ENCODE assay signal across 25 mouse cellular contexts in genomic region chr11:86668169-86668568, GRCm38 (mm10). TPM values are rescaled to one million over a fixed set of nuclear protein-coding genes. Genes with fewer than 3 reads are reported as not detected.
A peak's percentile ranks its signal among the peaks of the same experiment; 100 is the strongest.
DNase-seq lines count a peak whose midpoint lies in the region; ATAC-seq and TF ChIP-seq lines count a peak whose summit lies in the region.
"Had no signal": no experiment of that assay in that cellular context is flagged by ENCODE, and none has a peak within 500 bp of the region (broad histone marks: within the 10 kb centered on the region; RNA-seq: fewer than 3 reads in every experiment).

No protein-coding gene starts in this region.

- WGBS in liver, embryonic 13.5 days (ENCODE audit: insufficient replicate concordance), result 58% methylated on average over 3 of the region's 3 CpGs
- WGBS in liver, embryonic 16.5 days (ENCODE audit: insufficient replicate concordance), result 51% methylated on average over 3 of the region's 3 CpGs
- 93% methylated on average over 3 of the region's 3 CpGs for WGBS in forebrain, embryonic 15.5 days

- H3K4me2 ChIP-seq in liver, embryonic 13.5 days, result peak overlapping the region; percentile 47
- no peak overlapping the region for H3K4me2 ChIP-seq in liver, embryonic 16.5 days (ENCODE audit: low read depth, low read length)
- H3K4me2 ChIP-seq in forebrain, embryonic 15.5 days (replicated peaks), result no peak overlapping the region
- H3K4me2 ChIP-seq: embryonic facial prominence, embryonic 12.5 days; embryonic facial prominence, embryonic 15.5 days; forebrain, embryonic 12.5 days; heart, embryonic 13.5 days; hindbrain, embryonic 12.5 days; hindbrain, embryonic 15.5 days had no signal

- no peak for ATAC-seq in G1E (ENCODE audit: extremely low read depth, insufficient number of reproducible peaks, low FRiP score, poor library complexity, severe bottlenecking)
- ATAC-seq in liver, embryonic 13.5 days (ENCODE audit: low read depth), result no peak
- no peak for ATAC-seq in liver, embryonic 16.5 days (ENCODE audit: low read depth)
- ATAC-seq in forebrain, embryonic 15.5 days (replicated peaks), result no peak
- ATAC-seq: activated CD4-positive, CD25-positive, alpha-beta regulatory T cell, adult 4 months; forebrain, embryonic 16.5 days had no signal

- intact Hi-C loops in gastrocnemius, adult 2 months (cut with DNase I), result no loop called here
- intact Hi-C loops in gastrocnemius, postnatal 14 days (cut with DNase I; ENCODE audit: low total_unique reads), result no loop called here

- peaks cover 46% of the 10 kb centered on the region for H3K36me3 ChIP-seq in G1E (replicated peaks)
- peaks cover 18% of the 10 kb centered on the region for H3K36me3 ChIP-seq in liver, embryonic 13.5 days
- no peaks in the 10 kb centered on the region for H3K36me3 ChIP-seq in liver, embryonic 16.5 days (ENCODE audit: control insufficient read depth, insufficient read depth)
- peaks cover 17% of the 10 kb centered on the region for H3K36me3 ChIP-seq in forebrain, embryonic 15.5 days

- peak overlapping the region; percentile 54 for H3K9ac ChIP-seq in liver, embryonic 13.5 days
- no peak overlapping the region for H3K9ac ChIP-seq in liver, embryonic 16.5 days (ENCODE audit: low read depth, low read length)
- no peak overlapping the region for H3K9ac ChIP-seq in forebrain, embryonic 15.5 days (replicated peaks)
- H3K9ac ChIP-seq: embryonic facial prominence, embryonic 12.5 days; embryonic facial prominence, embryonic 15.5 days; forebrain, embryonic 12.5 days; heart, embryonic 13.5 days; hindbrain, embryonic 12.5 days; hindbrain, embryonic 15.5 days had no signal

- H3K4me1 ChIP-seq in G1E (ENCODE audit: insufficient read depth, low read depth, low read length), result peaks cover 72% of the 10 kb centered on the region
- peaks cover 87% of the 10 kb centered on the region for H3K4me1 ChIP-seq in liver, embryonic 13.5 days (replicated peaks)
- peaks cover 45% of the 10 kb centered on the region for H3K4me1 ChIP-seq in liver, embryonic 16.5 days (ENCODE audit: control insufficient read depth, low read depth, low read length)
- no peaks in the 10 kb centered on the region for H3K4me1 ChIP-seq in forebrain, embryonic 15.5 days
- H3K4me1 ChIP-seq: embryonic facial prominence, embryonic 12.5 days; embryonic facial prominence, embryonic 15.5 days; hindbrain, embryonic 12.5 days; hindbrain, embryonic 15.5 days had no signal

- DNase-seq in gastrocnemius, adult 2 months, result no peak
- DNase-seq in gastrocnemius, postnatal 14 days, result no peak
- DNase-seq in G1E (ENCODE audit: low spot score), result no peak
- DNase-seq in liver, embryonic 13.5 days, result no peak
- DNase-seq in ovary, postnatal 10 days (ENCODE audit: low spot score), result no peak
- DNase-seq in lung, postnatal 10 days, result no peak
- DNase-seq: adrenal gland, postnatal 10 days; adrenal gland, postnatal 36 days; cerebellum, adult 18-20 months; cerebellum, adult 9-10 months; gastrocnemius, postnatal 25 days; heart, adult 2 months; heart, postnatal 14 days had no signal

- no peaks in the 10 kb centered on the region for H3K27me3 ChIP-seq in G1E (ENCODE audit: insufficient read depth, low read length)
- H3K27me3 ChIP-seq in liver, embryonic 13.5 days, result no peaks in the 10 kb centered on the region
- no peaks in the 10 kb centered on the region for H3K27me3 ChIP-seq in liver, embryonic 16.5 days (ENCODE audit: control insufficient read depth, insufficient read depth, low read depth, low read length)
- H3K27me3 ChIP-seq in forebrain, embryonic 15.5 days, result no peaks in the 10 kb centered on the region
- H3K27me3 ChIP-seq: embryonic facial prominence, embryonic 12.5 days; embryonic facial prominence, embryonic 15.5 days; forebrain, embryonic 12.5 days; heart, embryonic 13.5 days; hindbrain, embryonic 12.5 days; hindbrain, embryonic 15.5 days had no signal

- H3K9me3 ChIP-seq in G1E (replicated peaks), result no peaks in the 10 kb centered on the region
- H3K9me3 ChIP-seq in liver, embryonic 13.5 days (replicated peaks), result no peaks in the 10 kb centered on the region
- H3K9me3 ChIP-seq in liver, embryonic 16.5 days (replicated peaks; ENCODE audit: control insufficient read depth, low read length), result no peaks in the 10 kb centered on the region
- H3K9me3 ChIP-seq in forebrain, embryonic 15.5 days, result no peaks in the 10 kb centered on the region
- H3K9me3 ChIP-seq: embryonic facial prominence, embryonic 12.5 days; embryonic facial prominence, embryonic 15.5 days; forebrain, embryonic 12.5 days; heart, embryonic 10.5 days; heart, embryonic 13.5 days; hindbrain, embryonic 12.5 days; hindbrain, embryonic 15.5 days had no signal

- H3K27ac ChIP-seq in gastrocnemius, adult 2 months, result peak overlapping the region; percentile 93; the same call in 1 of the 2 replicates
- peak overlapping the region; percentile 92 for H3K27ac ChIP-seq in liver, embryonic 13.5 days
- H3K27ac ChIP-seq in liver, embryonic 16.5 days (ENCODE audit: low read length), result peak overlapping the region; percentile 78
- no peak overlapping the region for H3K27ac ChIP-seq in forebrain, embryonic 15.5 days (replicated peaks)
- H3K27ac ChIP-seq: embryonic facial prominence, embryonic 12.5 days; embryonic facial prominence, embryonic 15.5 days; forebrain, embryonic 12.5 days; heart, adult 2 months; heart, embryonic 10.5 days; heart, embryonic 13.5 days; hindbrain, embryonic 12.5 days; hindbrain, embryonic 15.5 days had no signal

- no peak for TF ChIP-seq CTCF in gastrocnemius, adult 2 months (IDR thresholded peaks at IDR 0.05)
- no peak for TF ChIP-seq CTCF in G1E (IDR thresholded peaks at IDR 0.05; ENCODE audit: low read depth, low read length)

- H3K4me3 ChIP-seq in gastrocnemius, adult 2 months, result no peak overlapping the region
- H3K4me3 ChIP-seq in G1E (ENCODE audit: low read depth, low read length), result peak overlapping the region; percentile 8; the same call in 1 of the 2 replicates
- H3K4me3 ChIP-seq in liver, embryonic 13.5 days (replicated peaks), result no peak overlapping the region
- no peak overlapping the region for H3K4me3 ChIP-seq in liver, embryonic 16.5 days (ENCODE audit: low read depth, low read length)
- H3K4me3 ChIP-seq in forebrain, embryonic 15.5 days, result no peak overlapping the region
- H3K4me3 ChIP-seq: embryonic facial prominence, embryonic 12.5 days; embryonic facial prominence, embryonic 15.5 days; erythroblast, embryonic 14.5 days; forebrain, embryonic 12.5 days; heart, adult 2 months; heart, embryonic 10.5 days; heart, embryonic 13.5 days; hindbrain, embryonic 12.5 days; hindbrain, embryonic 15.5 days had no signal

RNA-seq across cellular contexts. Expression of gene Vmp1, which starts 15.5 kb away (rescaled TPM):
- total RNA-seq in gastrocnemius, adult 2 months (2021), result 100 to 1,000 TPM in 1 of 2 experiments, 10 to 100 TPM in 1; 84.0 to 115 TPM
- 10 to 100 TPM; 67.7 to 84.9 TPM for total RNA-seq in gastrocnemius, postnatal 14 days (2021)
- total RNA-seq in G1E (2014; fragmentation: Nextera tagmentation) (166 and 188 TPM in 2 replicates), G1E (2017) (156 and 163 TPM in 2 replicates)
- polyA plus RNA-seq in G1E (2012), result 15.2 and 19.1 TPM in 2 replicates
- polyA plus RNA-seq in liver, embryonic 13.5 days (2015; fragmentation: Nextera tagmentation; extraction: Ambion mirVana), result 89.2 and 103 TPM in 2 replicates
- 77.5 and 87.3 TPM in 2 replicates for polyA plus RNA-seq in liver, embryonic 16.5 days (2015; fragmentation: Nextera tagmentation; extraction: Ambion mirVana)
- 99.0 and 99.6 TPM in 2 replicates for polyA plus RNA-seq in forebrain, embryonic 15.5 days (2015; fragmentation: Nextera tagmentation; extraction: Ambion mirVana)

RNA-seq across cellular contexts. Expression of gene Ptrh2, which starts 15.6 kb away (rescaled TPM):
- 1 to 10 TPM; 6.0 to 7.9 TPM for total RNA-seq in gastrocnemius, adult 2 months (2021)
- total RNA-seq in gastrocnemius, postnatal 14 days (2021), result 1 to 10 TPM; 6.5 to 6.8 TPM
- total RNA-seq in G1E (2014; fragmentation: Nextera tagmentation), result 21.8 and 29.6 TPM in 2 replicates
- total RNA-seq in G1E (2017), result 41.0 and 44.7 TPM in 2 replicates
- 1.2 and 1.7 TPM in 2 replicates for polyA plus RNA-seq in G1E (2012)
- polyA plus RNA-seq in liver, embryonic 13.5 days (2015; fragmentation: Nextera tagmentation; extraction: Ambion mirVana), result 23.0 and 23.3 TPM in 2 replicates
- polyA plus RNA-seq in liver, embryonic 16.5 days (2015; fragmentation: Nextera tagmentation; extraction: Ambion mirVana), result 13.3 and 13.7 TPM in 2 replicates
- 37.7 and 38.2 TPM in 2 replicates for polyA plus RNA-seq in forebrain, embryonic 15.5 days (2015; fragmentation: Nextera tagmentation; extraction: Ambion mirVana)
